Mouse (Mus musculus): ENCODE results near the gene Sod2.
"Not testable (repeated sequence)": the region's sequence is repeated elsewhere in the genome, so short reads cannot be mapped to it uniquely, and the experiment has no call there.

Sod2 gene

GRCm38 (mm10) chr17:13008528-13008927, 1.9 kb downstream of the Sod2 start:
- DNase-seq (ENCODE audit: extremely low spot score, low read depth, low spot score): no peak

- DNase-seq (ENCODE audit: extremely low spot score, low read depth, low spot score): no peak
Measured at GRCm38 (mm10) chr17:13009887-13010286, 3.2 kb downstream of the Sod2 start.

- DNase-seq (ENCODE audit: extremely low spot score, low read depth, low spot score): no peak
Measured at GRCm38 (mm10) chr17:13013316-13013715, 6.7 kb downstream of the Sod2 start.

GRCm38 (mm10) chr17:13036627-13037192, 30.1 kb downstream of the Sod2 start:
- not testable (repeated sequence) for DNase-seq (ENCODE audit: extremely low spot score, low read depth, low spot score)

GRCm38 (mm10) chr17:13043846-13044673, 37.4 kb downstream of the Sod2 start:
- DNase-seq (ENCODE audit: extremely low spot score, low read depth, low spot score): peak; percentile 28

- not testable (repeated sequence) for DNase-seq (ENCODE audit: extremely low spot score, low read depth, low spot score)
Measured at GRCm38 (mm10) chr17:13052124-13052813, 45.6 kb downstream of the Sod2 start, which contains the start of gene Gpr31b. TSS of gene Gpr31b (minus strand) at chr17:13052296.

GRCm38 (mm10) chr17:13060804-13061203, 54.2 kb downstream of the Sod2 start, which contains the start of gene Tcp10b:
TSS of gene Tcp10b (plus strand) at chr17:13061104.
- DNase-seq (ENCODE audit: extremely low spot score, low read depth, low spot score): not testable (repeated sequence)

GRCm38 (mm10) chr17:13062882-13063281, 56.2 kb downstream of the Sod2 start:
- DNase-seq (ENCODE audit: extremely low spot score, low read depth, low spot score): not testable (repeated sequence)

GRCm38 (mm10) chr17:13067864-13068385, 61.3 kb downstream of the Sod2 start:
- not testable (repeated sequence) for DNase-seq (ENCODE audit: extremely low spot score, low read depth, low spot score)

- not testable (repeated sequence) for DNase-seq (ENCODE audit: extremely low spot score, low read depth, low spot score)
Measured at GRCm38 (mm10) chr17:13069227-13069626, 62.6 kb downstream of the Sod2 start.
